Mouse (Mus musculus) mouse trophoblast stem cell (cell line): Measurements from ENCODE around the gene Camta2.

Experiments
- in situ Hi-C, 2 experiments: fragments of 300-500 bp; cut with MseI, MboI; formaldehyde crosslinking; loops; 2 replicates in 1 of 2; 3 replicates in 1 of 2; pipeline ENCODE4 v1.15.1; 2025

Gene Camta2

GRCm38 (mm10) chr11:70687601-70688199 lies at the start of gene Camta2:
Gene Camta2 (minus strand): TSS chr11:70688105.
- in situ Hi-C loops = no loop called here

GRCm38 (mm10) chr11:70733256-70733655 lies 45.4 kb upstream of the Camta2 start:
- in situ Hi-C loops = no loop called here

- in situ Hi-C loops = no loop called here
These were observed 43.3 kb upstream of the Camta2 start for GRCm38 (mm10) chr11:70731178-70731577.

- in situ Hi-C loops = no loop called here
These were observed 42.6 kb upstream of the Camta2 start for GRCm38 (mm10) chr11:70730427-70731038.

- in situ Hi-C loops = no loop called here
These were observed 39.5 kb upstream of the Camta2 start for GRCm38 (mm10) chr11:70727385-70727784.

GRCm38 (mm10) chr11:70726585-70726984 lies 38.7 kb upstream of the Camta2 start:
- in situ Hi-C loops = no loop called here

- in situ Hi-C loops = no loop called here
These were observed 36.8 kb upstream of the Camta2 start for GRCm38 (mm10) chr11:70724706-70725105.

- in situ Hi-C loops = no loop called here
These were observed 33.2 kb upstream of the Camta2 start for GRCm38 (mm10) chr11:70721072-70721471.

- in situ Hi-C loops = no loop called here
These were observed 32.7 kb upstream of the Camta2 start for GRCm38 (mm10) chr11:70720567-70720966.

- in situ Hi-C loops = no loop called here
These were observed 30.6 kb upstream of the Camta2 start for GRCm38 (mm10) chr11:70718481-70718880.

GRCm38 (mm10) chr11:70715832-70716231 lies 27.9 kb upstream of the Camta2 start:
- in situ Hi-C loops = no loop called here

- in situ Hi-C loops = no loop called here
These were observed 25.3 kb upstream of the Camta2 start for GRCm38 (mm10) chr11:70713222-70713621.

- in situ Hi-C loops = no loop called here
These were observed 23.1 kb upstream of the Camta2 start for GRCm38 (mm10) chr11:70711026-70711425.

- in situ Hi-C loops = no loop called here
These were observed 18.2 kb upstream of the Camta2 start for GRCm38 (mm10) chr11:70706127-70706526.

- in situ Hi-C loops = no loop called here
These were observed 14.9 kb upstream of the Camta2 start for GRCm38 (mm10) chr11:70702781-70703180.

GRCm38 (mm10) chr11:70701984-70702733 lies 14.3 kb upstream of the Camta2 start:
- in situ Hi-C loops = no loop called here

GRCm38 (mm10) chr11:70701221-70701955 lies 13.5 kb upstream of the Camta2 start:
- in situ Hi-C loops = no loop called here

GRCm38 (mm10) chr11:70700613-70701012 lies 12.7 kb upstream of the Camta2 start:
- in situ Hi-C loops = no loop called here

GRCm38 (mm10) chr11:70699722-70700556 lies 12.0 kb upstream of the Camta2 start, which contains the start of the genes Inca1 and Kif1c:
Gene Inca1 (minus strand): TSS chr11:70700155.
Gene Kif1c (plus strand): TSS chr11:70700548.
- in situ Hi-C loops = no loop called here

GRCm38 (mm10) chr11:70699051-70699450 lies 11.1 kb upstream of the Camta2 start:
- in situ Hi-C loops = no loop called here

- in situ Hi-C loops = no loop called here
These were observed 9.5 kb upstream of the Camta2 start for GRCm38 (mm10) chr11:70697376-70697775.
